Mouse (Mus musculus) spleen, adult 2 months (tissue): ENCODE data around the gene Sowahb.

Experiments
- CTCF ChIP-seq: fragments of 200-500 bp; IDR thresholded peaks from 2 replicates; pipeline ENCODE4 v1.5.1; 2011; ENCODE audit warnings: mild to moderate bottlenecking, inconsistent platforms; ENCODE audit not compliant: insufficient read depth, insufficient read length, insufficient replicate concordance; ENCODE audit errors: extremely low read depth
- POLR2A ChIP-seq: fragments of 200-500 bp; IDR thresholded peaks from 2 replicates; pipeline ENCODE4 v1.6.1; 2011; ENCODE audit warnings: low read depth, low read length, inconsistent platforms

DNA sequence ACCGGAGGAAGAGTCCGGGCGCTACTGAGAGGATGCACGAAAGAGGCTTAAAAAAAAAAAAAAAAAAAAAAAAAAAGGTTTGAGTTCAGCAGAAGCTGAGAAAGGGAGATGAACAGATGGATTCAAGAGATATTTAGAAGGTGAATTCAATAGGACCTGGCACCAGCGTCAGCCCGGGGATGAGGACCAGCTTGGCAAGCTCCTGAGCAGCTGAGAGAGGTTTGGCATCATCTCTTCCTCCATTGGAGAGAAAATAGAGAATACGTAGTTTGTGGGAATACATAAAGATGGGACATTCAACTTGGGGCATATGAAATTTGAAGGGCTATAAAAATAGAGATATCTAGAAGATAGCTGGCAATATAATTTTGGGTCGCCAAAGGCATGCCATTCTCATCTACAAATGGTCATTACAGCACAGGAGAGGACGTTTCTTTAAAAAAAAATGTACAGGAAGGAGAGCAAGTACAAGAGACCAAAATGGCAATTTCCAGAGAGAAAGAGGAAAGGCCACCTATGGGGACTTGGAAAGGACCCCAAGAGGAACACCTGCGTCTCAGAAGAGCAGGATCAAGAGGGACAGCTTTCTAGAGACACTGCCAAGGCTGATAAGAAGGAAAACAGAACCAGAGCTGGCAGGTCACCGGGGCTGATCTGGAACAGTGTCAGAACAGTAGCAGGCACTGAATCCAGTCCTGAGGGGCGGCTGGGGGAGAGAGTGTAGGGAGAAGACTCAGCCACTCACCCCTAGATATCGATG, 3.8 kb upstream of the Sowahb start:
- TF ChIP-seq CTCF (no peak), POLR2A (no peak)
